Mouse (Mus musculus) hindbrain, embryonic 13.5 days (tissue): ENCODE results near the gene Rpap1. TPM values are rescaled to one million over a fixed set of nuclear protein-coding genes. Genes with fewer than 3 reads are reported as not detected.

Source experiments
- polyA plus RNA-seq: library from polyadenylated mRNA; unstranded; fragments of >200 nt; fragmentation: Nextera tagmentation; extraction: Ambion mirVana; gene quantifications from 2 replicates; pipeline ENCODE4 v1.2.1, GENCODE M21; 2015

Rpap1 gene
- polyA plus RNA-seq, 1 experiment from 2014 or later = 22.2 TPM

Other genes with a start within 250 kb of the Rpap1 start
- gene Exd1, start 239.9 kb downstream of the Rpap1 start, polyA plus RNA-seq = 0.55 and 0.58 TPM in 2 replicates
- 63.0 and 64.3 TPM in 2 replicates for gene Chp1, start 239.8 kb downstream of the Rpap1 start, polyA plus RNA-seq
- 18.8 and 19.6 TPM in 2 replicates for gene Nusap1, start 169.2 kb downstream of the Rpap1 start, polyA plus RNA-seq
- gene Oip5, start 169.1 kb downstream of the Rpap1 start, polyA plus RNA-seq = 6.1 and 7.4 TPM in 2 replicates
- gene Ndufaf1, start 124.7 kb downstream of the Rpap1 start, polyA plus RNA-seq = 43.0 and 43.2 TPM in 2 replicates
- 71.2 and 74.3 TPM in 2 replicates for gene Rtf1, start 112.5 kb downstream of the Rpap1 start, polyA plus RNA-seq
- gene Itpka, start 45.2 kb downstream of the Rpap1 start, polyA plus RNA-seq = 0.17 and 0.21 TPM in 2 replicates
- 0.91 and 1.4 TPM in 2 replicates for gene Ltk, start 27.1 kb downstream of the Rpap1 start, polyA plus RNA-seq
- 19.4 and 20.0 TPM in 2 replicates for gene Tyro3, start 10.2 kb upstream of the Rpap1 start, polyA plus RNA-seq
- 27.3 and 28.8 TPM in 2 replicates for gene Mga, start 109.7 kb upstream of the Rpap1 start, polyA plus RNA-seq
- gene Mapkbp1, start 185.2 kb upstream of the Rpap1 start, polyA plus RNA-seq = 4.9 and 6.2 TPM in 2 replicates
- gene Jmjd7, start 239.9 kb upstream of the Rpap1 start, polyA plus RNA-seq = 23.5 and 25.9 TPM in 2 replicates
- gene Gm28042, start 240.0 kb upstream of the Rpap1 start, polyA plus RNA-seq = 5.2 and 5.6 TPM in 2 replicates
- gene Pla2g4b, start 245.9 kb upstream of the Rpap1 start, polyA plus RNA-seq = 3.7 and 4.1 TPM in 2 replicates